Mouse (Mus musculus) intestine, embryonic 14.5 days (tissue): ENCODE data around the gene Tmem117. TPM values are rescaled to one million over a fixed set of nuclear protein-coding genes. Genes with fewer than 3 reads are reported as not detected.

Experiments used
- ATAC-seq: fragments of 200-750 bp; cut with Nextera tagmentation; replicated peaks from 2 replicates; pipeline ENCODE4 v1.8.0; 2017; ENCODE audit warnings: low read depth, moderate number of reproducible peaks, moderate TSS enrichment, moderate library complexity; ENCODE audit not compliant: low FRiP score, low TSS enrichment
- DNase-seq: peaks from one replicate; pipeline ENCODE4 v3.0.0-alpha.2; 2018; ENCODE audit warnings: low spot score
- H3K27ac ChIP-seq: fragments of 300-500 bp; sonication (generic); 2 replicates; pipeline ENCODE4 v1.5.1; 2014; ENCODE audit warnings: low read depth, mild to moderate bottlenecking, control low read depth
- H3K27me3 ChIP-seq: fragments of 300-500 bp; sonication (generic); replicated peaks from 2 replicates; pipeline ENCODE4 v1.6.1; 2014; ENCODE audit warnings: low read length, control low read depth; ENCODE audit not compliant: control insufficient read depth, insufficient read depth
- H3K36me3 ChIP-seq: fragments of 300-500 bp; sonication (generic); 2 replicates; pipeline ENCODE4 v1.6.1; 2014; ENCODE audit warnings: low read length, control low read depth; ENCODE audit not compliant: control insufficient read depth, insufficient read depth
- H3K4me1 ChIP-seq: fragments of 300-500 bp; sonication (generic); replicated peaks from 2 replicates; pipeline ENCODE4 v1.6.1; 2014; ENCODE audit warnings: low read length, control low read depth, mixed read lengths; ENCODE audit not compliant: control insufficient read depth, insufficient read depth
- H3K4me2 ChIP-seq: fragments of 300-500 bp; sonication (generic); 2 replicates; pipeline ENCODE4 v1.6.1; 2014; ENCODE audit warnings: low read length
- H3K4me3 ChIP-seq: fragments of 300-500 bp; sonication (generic); 2 replicates; pipeline ENCODE4 v1.5.1; 2014; ENCODE audit warnings: low read depth, low read length, control low read depth, mixed read lengths
- H3K9ac ChIP-seq: fragments of 300-500 bp; sonication (generic); 2 replicates; pipeline ENCODE4 v1.6.1; 2014; ENCODE audit warnings: mild to moderate bottlenecking, low read length
- H3K9me3 ChIP-seq: fragments of 300-500 bp; sonication (generic); 2 replicates; pipeline ENCODE4 v1.6.1; 2016; ENCODE audit warnings: low read length, control low read depth; ENCODE audit not compliant: control insufficient read depth
- WGBS: fragments of 180-500 bp; shearing (Covaris S2); extraction: QIAGEN DNeasy Blood & Tissue Kit; methylation state at CpG from one replicate; pipeline ENCODE4 v1.1.7; 2014; 5-methylcytosine and 5-hydroxymethylcytosine counted together
- polyA plus RNA-seq: library from polyadenylated mRNA; unstranded; fragments of >200 nt; fragmentation: Nextera tagmentation; extraction: Ambion mirVana; gene quantifications from 2 replicates; pipeline ENCODE4 v1.2.1, GENCODE M21; 2014

The Tmem117 gene
- polyA plus RNA-seq, 1 experiment from 2014 or later: 3.1 TPM

GRCm38 (mm10) chr15:95101522-95101921 is 472.5 kb downstream of the Tmem117 start:
- no peak overlapping the region for H3K27ac ChIP-seq
- DNase-seq: no peak
- H3K4me2 ChIP-seq: no peak overlapping the region
- no peaks in the 10 kb centered on the region for H3K36me3 ChIP-seq
- H3K9ac ChIP-seq: no peak overlapping the region
- ATAC-seq: no peak
- H3K9me3 ChIP-seq: no peaks in the 10 kb centered on the region
- H3K27me3 ChIP-seq: no peaks in the 10 kb centered on the region
- H3K4me3 ChIP-seq: no peak overlapping the region
- H3K4me1 ChIP-seq: no peaks in the 10 kb centered on the region

- Histone ChIP-seq H3K4me2 (no peak overlapping the region), H3K9ac (no peak overlapping the region), H3K9me3 (no peaks in the 10 kb centered on the region), H3K4me1 (no peaks in the 10 kb centered on the region), H3K27ac (no peak overlapping the region), H3K36me3 (no peaks in the 10 kb centered on the region), H3K4me3 (no peak overlapping the region), H3K27me3 (no peaks in the 10 kb centered on the region)
- DNase-seq: no peak
- ATAC-seq: no peak
- 67% methylated on average over 8 of the region's 8 CpGs for WGBS
Observed at GRCm38 (mm10) chr15:95107246-95107809, 478.3 kb downstream of the Tmem117 start.

- Histone ChIP-seq H3K9me3 (no peaks in the 10 kb centered on the region), H3K36me3 (no peaks in the 10 kb centered on the region)
- WGBS: 88% methylated on average over 4 of the region's 4 CpGs
Observed at GRCm38 (mm10) chr15:95108626-95109025, 479.6 kb downstream of the Tmem117 start.

GRCm38 (mm10) chr15:95131401-95131800 is 502.4 kb downstream of the Tmem117 start:
- Histone ChIP-seq H3K9me3 (no peaks in the 10 kb centered on the region), H3K4me3 (no peak overlapping the region), H3K36me3 (no peaks in the 10 kb centered on the region), H3K4me1 (no peaks in the 10 kb centered on the region), H3K27ac (no peak overlapping the region), H3K27me3 (no peaks in the 10 kb centered on the region), H3K9ac (no peak overlapping the region), H3K4me2 (no peak overlapping the region)
- ATAC-seq (no peak), DNase-seq (no peak)
- 72% methylated on average over 4 of the region's 4 CpGs for WGBS

More at GRCm38 (mm10) chr15:95108626-95109025, 479.6 kb downstream of the Tmem117 start:
- DNase-seq (no peak), ATAC-seq (no peak)
- Histone ChIP-seq H3K4me1 (no peaks in the 10 kb centered on the region), H3K9ac (no peak overlapping the region), H3K27ac (no peak overlapping the region), H3K4me3 (no peak overlapping the region), H3K27me3 (no peaks in the 10 kb centered on the region), H3K4me2 (no peak overlapping the region)

- no peaks in the 10 kb centered on the region for H3K27me3 ChIP-seq
- no peak overlapping the region for H3K27ac ChIP-seq
- ATAC-seq: no peak; the same call in 1 of the 2 replicates
- no peak for DNase-seq
- H3K4me2 ChIP-seq: no peak overlapping the region
- H3K36me3 ChIP-seq: no peaks in the 10 kb centered on the region
- H3K9ac ChIP-seq: no peak overlapping the region
- H3K4me1 ChIP-seq: no peaks in the 10 kb centered on the region
- H3K4me3 ChIP-seq: no peak overlapping the region
- H3K9me3 ChIP-seq: no peaks in the 10 kb centered on the region
- WGBS: 90% methylated on average over 17 of the region's 17 CpGs
Observed at GRCm38 (mm10) chr15:95135926-95136609, 507.0 kb downstream of the Tmem117 start.

- ATAC-seq (no peak), DNase-seq (no peak)
- H3K27me3 ChIP-seq: no peaks in the 10 kb centered on the region
- no peaks in the 10 kb centered on the region for H3K9me3 ChIP-seq
- H3K4me1 ChIP-seq: no peaks in the 10 kb centered on the region
- 86% methylated on average over 10 of the region's 10 CpGs for WGBS
- no peak overlapping the region for H3K4me2 ChIP-seq
- no peaks in the 10 kb centered on the region for H3K36me3 ChIP-seq
- no peak overlapping the region for H3K27ac ChIP-seq
- no peak overlapping the region for H3K4me3 ChIP-seq
- H3K9ac ChIP-seq: no peak overlapping the region
Observed at GRCm38 (mm10) chr15:95137018-95137810, 508.2 kb downstream of the Tmem117 start.

- Histone ChIP-seq H3K4me2 (no peak overlapping the region), H3K27ac (no peak overlapping the region), H3K9ac (no peak overlapping the region), H3K27me3 (no peaks in the 10 kb centered on the region), H3K36me3 (no peaks in the 10 kb centered on the region), H3K4me1 (no peaks in the 10 kb centered on the region), H3K4me3 (no peak overlapping the region), H3K9me3 (no peaks in the 10 kb centered on the region)
- ATAC-seq (no peak), DNase-seq (no peak)
- 62% methylated on average over 12 of the region's 12 CpGs for WGBS
Observed at GRCm38 (mm10) chr15:95138709-95139409, 509.8 kb downstream of the Tmem117 start.

- 69% methylated on average over 2 of the region's 2 CpGs for WGBS
- Histone ChIP-seq H3K9me3 (no peaks in the 10 kb centered on the region), H3K4me3 (no peak overlapping the region), H3K27me3 (no peaks in the 10 kb centered on the region), H3K4me2 (no peak overlapping the region), H3K36me3 (no peaks in the 10 kb centered on the region), H3K9ac (no peak overlapping the region), H3K4me1 (no peaks in the 10 kb centered on the region), H3K27ac (no peak overlapping the region)
- no peak for ATAC-seq
- no peak for DNase-seq
Observed at GRCm38 (mm10) chr15:95144131-95144530, 515.1 kb downstream of the Tmem117 start.
